Mouse (Mus musculus): Measurements from ENCODE around the gene P2ry1. TPM values are rescaled to one million over a fixed set of nuclear protein-coding genes. Genes with fewer than 3 reads are reported as not detected.

The P2ry1 gene
- polyA plus RNA-seq (2012; ENCODE audit: low replicate concordance): 1.4 and 3.3 TPM in 2 replicates

DNA sequence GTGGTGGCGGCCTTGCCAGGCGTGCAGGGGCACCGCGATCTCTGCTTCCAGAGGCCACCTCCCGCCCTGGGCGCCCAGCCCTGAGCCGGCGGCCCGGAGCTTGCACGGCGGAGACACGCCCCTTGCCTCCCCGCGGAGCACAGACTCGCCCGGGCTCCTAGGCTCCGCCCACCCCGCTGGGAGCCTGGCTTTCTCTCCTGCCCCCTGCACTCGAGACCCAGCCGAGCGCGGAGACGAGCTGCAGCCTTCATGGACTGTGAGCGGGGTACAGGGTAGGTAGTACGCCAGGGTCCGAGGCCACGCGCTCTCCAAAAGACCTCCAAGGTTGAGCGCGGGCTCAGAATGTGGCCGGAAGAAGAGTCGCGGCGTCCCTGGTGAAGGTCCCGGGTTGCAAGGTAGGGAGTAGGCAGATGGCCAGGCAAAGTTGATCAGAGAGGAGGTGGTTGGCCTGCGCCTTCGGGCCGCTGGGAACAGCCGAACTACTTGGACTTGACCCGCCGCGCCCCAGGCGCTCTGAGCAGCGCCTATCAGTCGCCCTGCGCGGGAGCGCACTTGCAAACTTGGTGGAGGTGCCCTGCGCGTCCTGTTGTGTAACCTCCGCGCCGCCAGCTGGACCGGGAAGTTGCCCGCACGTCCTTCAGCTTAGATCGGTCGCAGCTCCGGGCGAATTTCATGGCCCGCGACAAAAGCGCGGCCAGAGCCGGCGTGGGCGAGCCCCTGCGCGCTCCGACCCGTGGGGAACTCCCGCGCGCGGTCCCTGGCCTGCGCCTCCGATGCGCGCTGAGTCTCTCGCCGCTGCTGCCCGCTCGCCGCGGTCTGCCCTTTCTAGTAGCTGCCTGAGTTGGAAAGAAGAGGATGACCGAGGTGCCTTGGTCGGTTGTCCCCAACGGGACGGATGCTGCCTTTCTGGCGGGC, at the start of gene P2ry1:
Gene P2ry1, plus strand, starts transcription at position 209 of the 915 bp plus-strand sequence.

Data from hematopoietic multipotent progenitor cell, adult 10-12 weeks (in vitro differentiated cells).